Mouse (Mus musculus) limb, embryonic 10.5 days (tissue): ENCODE measurements around the gene Ivd. TPM values are rescaled to one million over a fixed set of nuclear protein-coding genes. Genes with fewer than 3 reads are reported as not detected.
A peak's percentile ranks its signal among the peaks of the same experiment; 100 is the strongest.

ENCODE experiments used
- DNase-seq: peaks from one replicate; pipeline ENCODE4 v3.0.0-alpha.2; 2017; ENCODE audit warnings: low spot score
- H3K27ac ChIP-seq: fragments of 300-500 bp; sonication (generic); 2 replicates; pipeline ENCODE4 v1.5.1; 2016; ENCODE audit warnings: mild to moderate bottlenecking
- H3K27me3 ChIP-seq: fragments of 300-500 bp; sonication (generic); 2 replicates; pipeline ENCODE4 v1.6.1; 2016; ENCODE audit warnings: low read depth, mild to moderate bottlenecking; ENCODE audit not compliant: poor library complexity, severe bottlenecking
- H3K36me3 ChIP-seq: fragments of 300-500 bp; sonication (generic); 2 replicates; pipeline ENCODE4 v1.6.1; 2016; ENCODE audit warnings: mild to moderate bottlenecking, moderate library complexity
- H3K4me1 ChIP-seq: fragments of 300-500 bp; sonication (generic); 2 replicates; pipeline ENCODE4 v1.6.1; 2016
- H3K4me3 ChIP-seq: fragments of 300-500 bp; sonication (generic); 2 replicates; pipeline ENCODE4 v1.5.1; 2016; ENCODE audit warnings: mild to moderate bottlenecking, moderate library complexity
- H3K9me3 ChIP-seq: fragments of 300-500 bp; sonication (generic); replicated peaks from 2 replicates; pipeline ENCODE4 v1.6.1; 2016; ENCODE audit warnings: mild to moderate bottlenecking
- WGBS: fragments of 180-500 bp; shearing (Covaris S2); methylation state at CpG from one replicate; pipeline ENCODE4 v1.1.7; 2016; 5-methylcytosine and 5-hydroxymethylcytosine counted together
- polyA plus RNA-seq: library from polyadenylated mRNA; unstranded; fragments of >200 nt; fragmentation: Nextera tagmentation; extraction: Ambion mirVana; gene quantifications from 2 replicates; pipeline ENCODE4 v1.2.1, GENCODE M21; 2016

Ivd gene
- polyA plus RNA-seq, 1 experiment from 2014 or later, result 90.6 TPM

GRCm38 (mm10) chr2:118920428-118920827, 58.7 kb downstream of the Ivd start:
- Histone ChIP-seq H3K27ac (no peak overlapping the region), H3K4me1 (peaks cover 13% of the 10 kb centered on the region; the same call in 1 of the 2 replicates), H3K27me3 (no peaks in the 10 kb centered on the region), H3K36me3 (peaks cover 55% of the 10 kb centered on the region), H3K4me3 (no peak overlapping the region), H3K9me3 (no peaks in the 10 kb centered on the region)
- DNase-seq, result no peak
- 74% methylated on average over 3 of the region's 3 CpGs for WGBS

DNA sequence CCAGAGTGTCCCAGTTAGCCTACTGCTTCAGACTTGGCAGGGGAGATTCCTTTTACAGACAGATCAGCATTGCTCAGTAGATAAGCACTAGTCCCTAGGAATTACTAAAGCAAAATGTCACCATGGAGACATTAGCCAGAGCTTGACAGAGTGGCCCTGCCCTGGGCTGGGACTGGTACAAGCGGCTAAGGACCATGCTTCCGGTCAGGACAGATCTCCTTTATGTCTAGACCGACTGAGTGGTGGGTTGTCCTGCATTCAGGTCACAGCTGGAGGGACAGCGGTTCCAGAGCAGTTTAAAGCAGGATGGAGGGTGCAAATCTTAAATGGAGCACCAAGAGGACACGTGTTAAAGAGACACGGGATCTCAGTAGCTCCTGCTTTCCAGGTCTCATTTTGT, 64.2 kb downstream of the Ivd start:
- no peak for DNase-seq
- Histone ChIP-seq H3K27ac (peak overlapping the region; percentile 96), H3K36me3 (peaks cover 22% of the 10 kb centered on the region), H3K4me1 (peaks cover 44% of the 10 kb centered on the region), H3K4me3 (peak overlapping the region; percentile 78), H3K9me3 (no peaks in the 10 kb centered on the region), H3K27me3 (no peaks in the 10 kb centered on the region)
- WGBS, result 1% methylated on average over 6 of the region's 6 CpGs

DNA sequence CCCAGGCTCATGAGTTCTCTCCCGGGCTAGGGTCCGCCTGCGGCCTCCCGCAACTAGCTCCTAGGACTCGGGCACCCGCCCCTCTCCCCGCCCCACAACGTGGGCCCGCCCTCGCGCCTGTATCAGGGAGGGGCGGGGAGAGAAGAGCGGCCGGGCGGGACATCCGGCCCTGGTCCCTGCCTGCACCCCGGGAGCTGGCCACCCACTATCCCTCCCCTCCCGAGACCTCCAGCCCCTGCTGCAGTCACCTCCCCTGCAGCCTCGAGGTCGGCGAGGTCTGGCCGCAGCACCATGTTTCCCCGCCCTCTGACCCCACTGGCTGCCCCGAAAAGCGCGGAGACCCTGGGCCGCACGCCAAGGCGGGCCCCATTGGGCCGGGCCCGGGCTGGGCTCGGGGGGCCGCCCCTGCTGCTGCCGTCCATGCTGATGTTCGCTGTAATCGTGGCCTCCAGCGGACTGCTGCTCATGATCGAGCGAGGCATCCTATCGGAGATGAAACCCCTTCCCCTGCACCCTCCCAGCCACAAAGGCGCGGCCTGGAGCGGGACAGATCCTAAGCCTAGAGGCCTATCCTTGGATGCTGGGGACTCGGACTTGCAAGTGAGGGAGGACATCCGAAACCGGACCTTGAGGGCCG, 64.7 kb downstream of the Ivd start, which contains the start of gene Chst14:
TSS of gene Chst14 (plus strand) at position 136 of the 637 bp plus-strand sequence.
- DNase-seq, result peak; percentile 87
- peak within 1 kb of the TSS; percentile 96 for H3K27ac ChIP-seq
- H3K27me3 ChIP-seq, result no peaks in the 10 kb centered on the region
- peaks cover 45% of the 10 kb centered on the region for H3K4me1 ChIP-seq
- H3K36me3 ChIP-seq, result peaks cover 18% of the 10 kb centered on the region
- peak within 1 kb of the TSS; percentile 78 for H3K4me3 ChIP-seq
- under 1% methylated on average over 38 of the region's 47 CpGs for WGBS
- no peaks in the 10 kb centered on the region for H3K9me3 ChIP-seq

DNA sequence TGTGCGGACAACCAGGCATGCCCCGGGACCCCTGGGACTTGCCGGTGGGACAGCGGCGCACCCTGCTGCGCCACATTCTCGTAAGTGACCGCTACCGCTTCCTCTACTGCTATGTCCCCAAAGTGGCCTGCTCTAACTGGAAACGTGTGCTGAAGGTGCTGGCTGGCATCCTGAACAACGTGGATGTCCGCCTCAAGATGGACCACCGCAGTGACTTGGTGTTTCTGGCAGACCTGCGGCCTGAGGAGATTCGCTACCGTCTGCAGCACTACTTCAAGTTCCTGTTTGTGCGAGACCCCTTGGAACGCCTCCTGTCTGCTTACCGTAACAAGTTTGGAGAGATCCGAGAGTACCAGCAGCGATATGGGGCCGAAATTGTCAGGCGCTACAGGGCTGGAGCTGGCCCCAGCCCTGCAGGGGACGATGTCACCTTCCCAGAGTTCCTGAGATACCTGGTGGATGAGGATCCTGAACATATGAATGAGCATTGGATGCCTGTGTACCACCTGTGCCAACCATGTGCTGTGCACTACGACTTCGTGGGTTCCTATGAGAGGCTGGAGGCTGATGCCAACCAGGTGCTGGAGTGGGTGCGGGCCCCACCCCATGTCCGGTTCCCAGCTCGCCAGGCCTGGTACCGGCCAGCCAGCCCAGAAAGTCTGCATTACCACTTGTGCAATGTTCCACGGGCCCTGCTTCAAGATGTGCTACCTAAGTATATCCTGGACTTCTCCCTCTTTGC, 65.4 kb downstream of the Ivd start:
- H3K27me3 ChIP-seq, result no peaks in the 10 kb centered on the region
- DNase-seq, result no peak
- peak overlapping the region; percentile 96 for H3K27ac ChIP-seq
- H3K4me1 ChIP-seq, result peaks cover 45% of the 10 kb centered on the region
- H3K9me3 ChIP-seq, result no peaks in the 10 kb centered on the region
- H3K36me3 ChIP-seq, result peaks cover 17% of the 10 kb centered on the region
- 31% methylated on average over 31 of the region's 31 CpGs for WGBS
- H3K4me3 ChIP-seq, result peak overlapping the region; percentile 78

Other genes starting within 250 kb of the Ivd start
- gene Pak6, start 198.7 kb upstream of the Ivd start, polyA plus RNA-seq, result 0.65 and 0.75 TPM in 2 replicates
- gene Ankrd63, start 158.0 kb upstream of the Ivd start, polyA plus RNA-seq, result not detected in 2 replicates
- gene Plcb2, start 133.5 kb upstream of the Ivd start, polyA plus RNA-seq, result 0.28 and 0.36 TPM in 2 replicates
- gene Inafm2, start 116.2 kb upstream of the Ivd start, polyA plus RNA-seq, result 16.1 and 16.3 TPM in 2 replicates
- gene Ccdc9b, start 99.3 kb upstream of the Ivd start, polyA plus RNA-seq, result 0.05 and 0.08 TPM in 2 replicates
- gene Phgr1, start 89.2 kb upstream of the Ivd start, polyA plus RNA-seq, result not detected in 2 replicates
- gene Disp2, start 82.2 kb upstream of the Ivd start, polyA plus RNA-seq, result 0.04 and 0.11 TPM in 2 replicates
- gene Knstrn, start 48.0 kb upstream of the Ivd start, polyA plus RNA-seq, result 150 and 157 TPM in 2 replicates
- gene Bahd1, start 38.4 kb downstream of the Ivd start, polyA plus RNA-seq, result 2.4 and 2.6 TPM in 2 replicates
- 26.2 and 30.3 TPM in 2 replicates for gene Chst14, start 64.5 kb downstream of the Ivd start, polyA plus RNA-seq
- gene Ccdc32, start 167.4 kb downstream of the Ivd start, polyA plus RNA-seq, result 18.2 and 19.7 TPM in 2 replicates
- gene Rpusd2, start 172.8 kb downstream of the Ivd start, polyA plus RNA-seq, result 6.9 and 8.8 TPM in 2 replicates
- gene Knl1, start 185.2 kb downstream of the Ivd start, polyA plus RNA-seq, result 42.5 and 58.0 TPM in 2 replicates